Mouse (Mus musculus) lung, adult 2 months (tissue): ENCODE results near the gene Gm8251.

Experiments
- CTCF ChIP-seq: fragments of 200-500 bp; IDR thresholded peaks from 2 replicates; pipeline ENCODE4 v1.5.1; 2011; ENCODE audit warnings: mild to moderate bottlenecking, low read length, control low read depth; ENCODE audit not compliant: insufficient read depth
- POLR2A ChIP-seq: fragments of 200-500 bp; IDR thresholded peaks from 2 replicates; pipeline ENCODE4 v1.6.1; 2011; ENCODE audit warnings: low read depth, mild to moderate bottlenecking, control low read depth, low read length, borderline replicate concordance; ENCODE audit errors: extremely low read depth

- no peak for TF ChIP-seq CTCF
- no peak for TF ChIP-seq POLR2A
Observed at GRCm38 (mm10) chr1:44032213-44032612, 29.5 kb downstream of the Gm8251 start.
